Mouse (Mus musculus) layer of hippocampus, adult 9-11 months (tissue): Measurements from ENCODE around the gene Zfp661.

Source experiments
- DNase-seq: peaks from one replicate; pipeline ENCODE4 v3.0.0; 2022

The Zfp661 gene

DNA sequence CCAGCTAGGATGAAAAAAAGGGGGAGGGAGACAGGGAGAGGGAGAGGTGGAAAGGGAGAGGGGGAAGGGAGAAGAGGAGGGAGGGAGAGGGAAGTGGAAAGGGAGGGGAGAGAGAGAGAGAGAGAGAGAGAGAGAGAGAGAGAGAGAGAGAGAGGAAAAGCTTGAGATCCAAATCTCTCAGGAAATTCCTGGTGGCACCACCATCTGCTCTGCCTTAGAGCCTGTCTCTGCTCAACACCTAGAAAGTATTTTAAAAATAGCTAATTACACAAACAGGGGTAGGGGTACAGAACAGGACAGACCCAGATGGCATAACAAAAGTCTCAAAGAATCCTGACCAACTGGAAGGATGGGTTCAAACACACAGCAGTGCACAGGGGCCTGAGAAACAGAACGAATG lies 36.4 kb downstream of the Zfp661 start:
- no peak for DNase-seq

DNA sequence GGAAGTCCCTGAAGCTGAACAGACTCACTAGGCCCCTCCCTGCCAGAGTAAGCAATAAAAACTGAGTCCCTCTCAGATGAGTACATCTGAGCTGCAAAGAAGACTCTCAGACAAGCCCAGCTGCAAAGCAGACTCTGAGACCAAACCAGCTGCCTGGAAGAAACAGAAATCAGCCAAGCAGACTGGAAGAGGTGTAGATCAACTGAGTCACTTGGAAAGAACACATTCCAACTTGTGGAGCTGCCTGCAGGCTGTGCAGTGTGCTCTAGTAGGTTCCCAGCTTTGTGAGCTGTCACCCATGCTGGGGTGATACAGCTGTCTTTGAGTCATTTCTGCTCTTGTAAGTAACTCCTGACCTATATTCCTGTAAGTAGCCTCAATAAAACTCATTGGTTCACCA lies 37.2 kb downstream of the Zfp661 start:
- DNase-seq: no peak

DNA sequence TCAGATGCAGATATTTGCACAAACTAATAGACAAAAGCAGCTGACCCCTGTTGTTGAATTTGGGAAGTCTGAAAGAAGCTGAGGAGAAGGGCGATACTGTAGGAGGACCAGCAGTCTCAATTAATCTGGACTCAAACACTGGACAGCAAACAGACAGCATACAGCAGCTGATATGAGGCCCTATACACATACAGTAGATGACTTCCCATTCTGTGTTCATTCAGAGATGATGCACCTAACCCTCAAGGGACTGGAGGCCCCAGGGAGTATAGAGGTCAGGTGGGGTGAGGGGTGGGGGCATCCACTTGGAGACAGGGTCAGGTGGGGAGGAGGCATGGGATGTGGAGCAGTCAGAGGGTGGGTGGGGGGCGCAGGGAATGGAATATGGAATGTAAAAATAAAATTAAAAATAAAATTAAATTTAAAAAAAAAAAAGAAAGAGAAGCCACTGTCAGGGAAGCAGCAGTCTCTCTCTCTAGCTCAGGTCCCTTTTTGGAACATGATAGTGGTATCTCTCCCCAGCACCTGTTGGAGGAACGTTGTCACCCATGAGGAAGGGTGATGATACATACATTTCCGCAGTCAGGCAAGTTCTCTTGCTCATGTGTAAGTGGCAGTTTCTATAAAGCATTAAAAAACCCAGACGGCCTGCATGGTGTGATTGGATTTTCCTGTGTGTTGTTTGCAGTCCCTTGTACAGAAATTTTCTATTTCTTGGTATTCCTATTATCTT lies 38.4 kb downstream of the Zfp661 start:
- DNase-seq: no peak

GRCm38 (mm10) chr2:127541697-127542096 lies 45.2 kb downstream of the Zfp661 start:
- no peak for DNase-seq

DNA sequence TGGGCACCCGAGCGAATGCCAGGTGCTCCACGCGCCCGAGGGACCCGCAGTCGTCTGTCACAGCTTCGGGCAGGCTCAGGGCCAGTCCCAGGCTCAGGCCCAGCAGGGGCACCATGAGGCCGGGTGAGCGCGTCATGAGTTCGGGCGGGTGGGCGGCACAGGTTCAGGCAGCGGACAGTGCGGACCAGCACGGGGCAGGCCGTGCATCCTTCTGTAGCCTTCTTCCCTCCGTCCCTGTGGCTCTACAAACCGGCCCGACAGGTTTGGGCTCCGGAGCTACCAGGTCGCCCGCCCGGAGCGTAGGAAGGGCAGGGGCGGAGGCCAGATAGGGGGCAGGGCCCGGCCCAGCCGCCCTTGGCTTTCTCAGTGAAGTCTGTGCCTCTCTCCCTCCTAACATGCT lies 45.7 kb downstream of the Zfp661 start, which contains the start of gene Prom2:
Gene Prom2 (minus strand): TSS at position 283 of the 400 bp plus-strand sequence.
- DNase-seq: no peak

- DNase-seq: no peak
Observed at GRCm38 (mm10) chr2:127539494-127539893, 47.4 kb downstream of the Zfp661 start.

- DNase-seq: peak; percentile 80
Observed at GRCm38 (mm10) chr2:127537548-127537947, 49.3 kb downstream of the Zfp661 start.

GRCm38 (mm10) chr2:127535363-127535762 lies 51.5 kb downstream of the Zfp661 start:
- DNase-seq: no peak

- no peak for DNase-seq
Observed at GRCm38 (mm10) chr2:127532379-127532778, 54.5 kb downstream of the Zfp661 start.

DNA sequence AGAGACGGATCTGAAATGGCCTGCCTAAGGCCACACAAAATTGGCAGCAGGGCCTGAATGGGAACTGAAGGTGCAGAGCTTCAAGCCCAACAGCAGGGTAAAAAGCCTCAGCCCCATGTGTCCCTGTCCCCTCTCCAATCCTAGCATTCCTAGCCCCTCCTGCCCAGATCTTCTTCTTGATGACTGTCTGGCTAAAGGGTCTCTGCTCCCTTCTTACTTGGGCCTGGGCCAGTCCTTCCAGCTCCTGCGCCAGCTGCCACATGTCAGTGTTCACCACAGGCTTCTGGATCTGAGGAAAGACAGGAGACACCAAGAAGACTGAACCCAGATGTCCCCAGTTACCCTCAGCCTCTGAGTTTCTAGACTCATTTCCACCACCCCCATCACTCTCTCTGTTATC lies 55.3 kb downstream of the Zfp661 start:
- DNase-seq: no peak

- no peak for DNase-seq
Observed at GRCm38 (mm10) chr2:127530418-127530817, 56.5 kb downstream of the Zfp661 start.

GRCm38 (mm10) chr2:127525004-127525775 lies 61.7 kb downstream of the Zfp661 start:
- no peak for DNase-seq
